Mouse (Mus musculus) kidney, postnatal 14 days (tissue): Measurements from ENCODE around the gene Uaca.

Source experiments
- DNase-seq: peaks from one replicate; pipeline ENCODE4 v3.0.0; 2022; ENCODE audit warnings: mixed read lengths

The Uaca gene

GRCm38 (mm10) chr9:60886431-60887371 is 92.4 kb downstream of the Uaca start:
- DNase-seq: no peak

GRCm38 (mm10) chr9:60887389-60887811 is 93.1 kb downstream of the Uaca start:
- peak; percentile 69 for DNase-seq

DNA sequence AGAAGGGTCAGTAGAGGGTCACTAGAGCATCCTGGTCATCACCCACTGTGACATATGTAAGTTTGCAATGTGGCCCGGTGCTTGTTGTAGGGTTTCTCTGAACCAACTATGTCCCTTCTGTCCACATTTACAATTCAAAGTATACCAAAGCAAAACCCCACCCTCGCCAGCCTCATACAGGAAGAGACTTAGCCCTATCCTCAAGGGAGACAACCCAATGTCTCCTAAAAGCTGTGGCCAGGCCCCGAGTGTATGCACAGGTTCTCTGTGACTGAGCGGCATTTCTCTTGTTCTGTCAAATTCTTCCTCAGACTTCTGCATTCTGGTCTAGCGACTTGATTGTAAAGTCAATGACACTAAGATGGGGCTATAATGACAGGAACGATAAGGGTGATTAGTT is 99.2 kb downstream of the Uaca start:
- DNase-seq: no peak

DNA sequence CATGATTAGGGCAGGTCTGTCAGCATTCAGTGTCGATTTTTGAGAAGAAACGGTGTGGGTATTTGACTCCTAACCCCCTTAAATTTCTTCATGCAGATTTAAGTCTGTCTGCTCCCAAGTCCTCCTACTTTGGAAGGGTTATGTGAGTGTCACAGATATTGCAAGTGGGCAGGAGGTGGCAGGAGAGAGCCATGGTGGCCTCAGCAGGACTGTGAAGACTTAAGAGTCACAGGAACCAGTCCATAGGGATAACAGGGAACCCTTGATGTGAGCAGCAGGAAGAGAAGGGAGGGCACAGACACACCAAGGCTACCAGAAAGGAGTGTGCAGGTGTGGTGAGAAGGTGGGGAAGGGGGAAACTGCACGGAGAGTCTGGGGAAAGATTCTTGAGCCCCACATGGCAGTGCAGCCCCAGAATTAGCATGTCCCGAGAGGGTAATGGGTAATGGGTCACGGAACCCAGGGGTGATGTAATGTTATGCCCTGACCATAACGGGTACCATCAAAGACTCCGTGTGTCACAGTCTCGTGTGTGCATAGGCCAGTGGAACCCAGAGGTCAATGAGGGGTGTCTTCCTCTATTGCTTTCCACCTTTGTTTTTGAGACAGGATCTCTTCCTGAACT is 101.3 kb downstream of the Uaca start:
- peak; percentile 77 for DNase-seq

- DNase-seq: no peak
Measured at GRCm38 (mm10) chr9:60898291-60899020, 104.1 kb downstream of the Uaca start.

DNA sequence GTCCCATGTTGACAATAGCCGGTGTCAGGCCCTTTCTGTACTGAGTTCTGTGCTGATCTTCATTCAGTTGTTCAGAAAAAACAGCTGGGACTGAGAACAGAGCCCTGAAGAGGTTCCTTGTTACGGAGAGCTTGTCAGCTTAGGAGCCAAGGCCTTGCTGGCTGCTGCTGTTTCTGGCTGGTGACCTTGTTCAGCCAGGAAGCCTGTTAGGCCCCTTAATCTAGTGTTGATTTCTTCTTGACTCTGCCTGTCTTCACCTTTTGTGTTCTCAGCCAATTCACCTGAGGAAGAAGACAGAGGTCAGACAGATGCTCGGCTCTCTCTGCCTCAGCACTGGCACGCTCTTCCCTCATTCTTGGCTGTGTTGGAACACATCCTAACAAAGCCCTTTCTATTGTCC is 104.9 kb downstream of the Uaca start:
- no peak for DNase-seq

DNA sequence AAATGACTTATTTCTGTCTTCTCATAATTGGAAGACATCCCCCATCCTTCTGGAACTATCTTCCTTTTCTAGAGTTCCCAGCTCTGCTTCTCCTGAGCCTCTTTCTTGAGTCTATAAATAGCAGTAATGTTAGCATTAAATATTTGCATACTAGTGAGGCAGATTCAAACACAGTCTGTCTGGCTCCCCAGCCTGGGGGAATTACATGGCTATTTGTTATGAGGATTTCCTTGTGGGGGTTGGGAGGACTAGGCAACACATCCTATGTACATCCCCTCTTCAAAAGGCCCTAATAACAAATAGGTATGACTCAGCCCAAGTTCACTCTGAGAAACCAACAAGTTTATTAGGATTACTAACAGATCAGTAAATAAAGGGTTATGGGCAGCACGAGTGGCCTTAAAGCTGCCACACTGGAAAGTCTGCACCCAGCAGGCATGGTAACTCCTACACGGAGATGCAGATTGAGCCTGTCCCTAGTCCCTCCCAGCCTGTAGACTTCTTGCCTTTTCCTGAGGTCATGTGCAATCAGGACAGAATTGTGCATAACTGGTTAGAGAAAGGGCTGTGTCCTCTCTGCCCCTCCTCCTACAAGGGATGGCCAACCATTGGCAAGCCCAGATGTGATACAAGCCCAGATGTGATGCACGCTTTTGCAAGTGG is 105.6 kb downstream of the Uaca start:
- no peak for DNase-seq

GRCm38 (mm10) chr9:60912266-60912665 is 117.9 kb downstream of the Uaca start:
- DNase-seq: no peak

DNA sequence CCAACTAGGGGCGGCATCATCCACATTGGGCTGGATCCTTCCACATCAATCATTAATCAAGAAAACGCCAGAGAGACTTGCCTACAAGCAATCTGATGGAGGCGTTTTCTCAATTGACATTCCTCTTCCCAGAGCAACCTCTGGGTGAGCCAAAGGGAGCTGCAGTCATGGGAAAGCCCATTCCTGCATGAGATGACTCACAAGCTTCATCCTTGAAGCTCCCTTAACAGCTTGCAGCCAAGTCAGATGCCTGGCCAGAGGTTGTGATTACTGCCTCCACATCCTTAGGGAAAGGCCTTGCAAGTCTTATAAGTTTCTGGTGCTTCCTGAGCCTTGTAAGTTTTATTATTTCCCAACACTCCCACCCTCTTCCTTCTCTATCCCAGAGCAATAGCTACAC is 119.3 kb downstream of the Uaca start:
- no peak for DNase-seq

- peak; percentile 15 for DNase-seq
Measured at GRCm38 (mm10) chr9:60919936-60920672, 125.8 kb downstream of the Uaca start.

DNA sequence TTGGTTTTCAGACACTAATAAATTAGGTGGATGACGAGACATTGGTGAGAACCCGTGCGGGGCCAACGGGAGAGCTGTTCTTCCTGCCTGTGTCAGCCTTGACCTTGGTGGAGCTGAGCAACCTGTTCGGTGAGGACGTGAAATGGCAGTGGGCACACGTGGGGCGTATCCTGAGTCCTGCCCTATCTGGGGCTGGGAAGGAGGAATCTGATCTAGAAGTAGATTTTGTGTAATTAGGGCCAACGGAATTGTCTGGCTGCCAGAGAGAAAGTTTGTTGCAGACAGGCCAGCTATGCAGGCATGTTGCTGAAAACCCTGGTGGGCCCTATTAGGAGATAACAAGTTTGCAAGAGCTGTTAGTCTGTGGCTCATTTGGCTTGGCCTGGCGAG is 126.3 kb downstream of the Uaca start:
- DNase-seq: peak; percentile 16

DNA sequence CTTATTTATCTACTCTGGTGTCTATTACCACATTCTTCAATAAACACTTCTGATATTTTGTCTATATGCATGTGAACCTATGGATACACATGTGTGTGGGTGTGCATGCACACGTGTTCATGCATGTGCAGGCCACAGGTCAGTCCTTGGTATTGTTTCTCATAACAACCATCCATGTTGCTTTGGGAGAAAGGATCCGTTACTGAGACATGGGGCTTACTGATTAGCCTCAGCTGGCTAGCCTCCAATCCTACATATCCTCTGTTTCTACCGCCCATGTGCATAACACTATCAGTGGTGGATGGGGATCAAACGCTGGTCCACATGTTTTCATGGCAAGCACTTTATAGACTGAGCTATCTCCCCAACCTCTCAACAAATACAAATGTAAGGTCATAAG is 126.9 kb downstream of the Uaca start:
- DNase-seq: no peak

DNA sequence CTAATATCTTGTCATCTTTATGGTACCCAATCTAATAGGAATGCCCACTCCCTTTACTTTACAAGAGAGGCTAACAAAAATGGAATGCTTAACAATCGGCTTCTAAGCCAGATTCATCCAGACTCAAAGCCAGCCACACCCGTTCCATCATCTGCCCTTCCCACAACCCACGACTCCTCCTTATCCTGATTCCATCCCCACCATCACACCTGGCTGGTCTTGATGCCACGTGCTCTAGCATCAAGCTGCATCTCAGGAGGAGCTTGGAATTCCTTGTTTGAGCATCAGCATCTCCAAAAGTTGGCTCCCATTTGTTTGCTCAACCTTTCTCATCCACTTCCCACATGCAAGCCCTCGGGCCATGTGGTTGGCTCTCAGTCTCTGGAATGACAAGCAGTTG is 127.5 kb downstream of the Uaca start:
- DNase-seq: no peak

DNA sequence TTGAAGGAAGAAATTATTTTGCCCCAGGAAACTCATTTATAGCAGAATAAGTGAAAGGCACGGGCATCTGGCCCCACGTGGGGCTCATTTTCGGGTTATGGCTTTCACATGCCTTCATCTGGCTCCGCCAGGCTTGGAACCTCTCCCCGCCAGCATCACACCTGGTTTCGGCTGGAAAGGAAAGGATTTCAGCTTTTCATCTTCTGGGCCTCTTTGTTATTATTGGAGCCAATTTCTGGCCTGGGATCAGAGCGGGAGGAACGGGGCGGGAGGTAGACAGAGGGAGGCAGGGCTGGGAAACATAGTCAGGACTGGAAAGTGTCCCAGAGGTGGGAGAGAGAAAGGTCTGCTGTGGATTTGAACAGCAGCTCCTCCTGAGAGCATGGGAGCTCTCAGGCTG is 132.0 kb downstream of the Uaca start:
- DNase-seq: no peak

DNA sequence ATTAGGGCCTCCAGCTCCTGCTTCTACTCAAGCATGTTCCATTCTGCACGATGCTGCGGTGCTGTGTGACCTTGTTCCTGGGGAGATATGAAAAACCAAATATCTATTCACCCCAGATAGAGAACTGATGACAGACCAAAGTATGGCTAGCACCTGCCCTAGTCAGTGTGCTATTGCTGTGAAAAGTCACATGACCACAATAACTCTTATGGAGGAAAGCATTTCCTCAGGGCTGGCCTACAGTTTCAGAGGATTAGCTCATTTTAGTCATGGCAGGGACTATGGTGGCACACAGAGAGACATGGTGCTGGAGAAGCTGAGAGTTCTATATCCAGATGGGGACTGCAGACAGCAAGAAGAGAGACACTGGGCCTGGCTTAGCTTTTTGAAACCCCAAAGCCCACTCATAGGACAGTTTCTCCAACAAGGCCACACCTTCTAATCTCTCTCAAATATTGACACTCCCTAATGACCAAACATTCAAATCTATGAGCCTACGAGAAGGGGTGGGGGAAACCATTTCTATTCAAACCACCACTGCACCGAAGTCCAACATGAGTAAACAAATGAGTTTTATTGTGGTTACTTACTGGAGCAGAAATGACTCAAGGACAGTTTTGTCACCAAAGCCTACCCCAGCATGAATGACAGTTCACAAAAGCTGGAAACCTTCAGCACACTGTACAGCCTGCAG is 135.1 kb downstream of the Uaca start:
- DNase-seq: no peak
